Mouse (Mus musculus) lung, postnatal 36 days (tissue): ENCODE measurements around the gene Rims1.

ENCODE experiments used
- DNase-seq: peaks from one replicate; pipeline ENCODE4 v3.0.0; 2022; ENCODE audit warnings: mixed read lengths

Gene Rims1

DNA sequence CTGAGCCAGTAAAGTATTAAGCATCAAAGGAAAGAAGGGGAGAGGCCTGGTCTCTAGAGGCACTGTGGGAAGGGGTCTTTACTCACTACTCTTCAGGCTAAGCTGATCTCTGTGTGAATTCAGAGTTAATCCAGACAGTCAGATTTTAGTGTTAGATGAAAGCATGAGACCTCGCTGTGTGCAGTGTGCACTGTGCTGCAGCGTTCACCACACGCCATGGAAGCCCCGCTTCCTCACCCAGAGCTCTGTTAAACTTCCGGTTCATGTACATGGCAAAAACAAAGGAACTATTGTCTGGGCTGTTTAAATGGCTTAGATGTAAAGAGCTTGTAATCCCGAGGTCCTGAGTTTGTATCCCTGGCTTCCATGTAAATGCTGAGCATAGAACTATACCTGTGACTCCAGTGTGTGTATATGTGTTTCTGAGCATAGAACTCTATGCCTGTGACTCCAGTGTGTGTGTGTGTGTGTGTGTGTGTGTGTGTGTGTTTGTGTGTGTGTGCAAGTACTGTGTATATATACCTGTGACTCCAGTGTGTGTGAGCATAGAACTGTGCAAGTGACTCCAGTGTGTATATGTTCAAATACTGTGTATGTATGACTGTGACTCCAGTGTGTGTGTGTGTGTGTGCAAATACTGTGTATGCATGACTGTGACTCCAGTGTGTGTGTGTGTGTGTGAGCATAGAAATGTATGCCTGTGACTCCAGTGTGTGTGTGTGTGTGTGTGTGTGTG is 484.7 kb downstream of the Rims1 start:
- no peak for DNase-seq

- no peak for DNase-seq
Measured at GRCm38 (mm10) chr1:22315537-22315936, 490.3 kb downstream of the Rims1 start.

- no peak for DNase-seq
Measured at GRCm38 (mm10) chr1:22311471-22311870, 494.3 kb downstream of the Rims1 start.

DNA sequence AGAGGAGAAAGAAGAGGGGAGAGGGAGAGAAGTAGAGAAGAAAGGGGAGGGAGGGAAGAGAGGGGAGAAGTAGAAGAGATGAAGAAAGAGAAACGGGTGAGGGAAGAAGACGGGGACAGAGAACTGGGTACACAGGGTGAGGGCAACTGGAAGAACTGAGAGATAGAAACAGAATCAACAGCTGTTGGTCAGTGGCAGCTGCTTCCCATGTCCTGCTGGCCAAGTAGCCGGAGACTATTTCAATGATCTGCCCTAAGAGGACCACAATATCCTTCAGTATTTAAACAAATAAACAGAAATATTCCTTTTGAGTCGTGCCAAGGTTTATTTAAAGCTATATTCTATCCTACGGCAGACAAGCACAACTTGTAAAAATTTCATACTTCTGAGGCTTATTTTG is 499.3 kb downstream of the Rims1 start:
- no peak for DNase-seq

- DNase-seq = no peak
Measured at GRCm38 (mm10) chr1:22305932-22306331, 499.9 kb downstream of the Rims1 start.

- no peak for DNase-seq
Measured at GRCm38 (mm10) chr1:22293953-22294352, 511.8 kb downstream of the Rims1 start.

DNA sequence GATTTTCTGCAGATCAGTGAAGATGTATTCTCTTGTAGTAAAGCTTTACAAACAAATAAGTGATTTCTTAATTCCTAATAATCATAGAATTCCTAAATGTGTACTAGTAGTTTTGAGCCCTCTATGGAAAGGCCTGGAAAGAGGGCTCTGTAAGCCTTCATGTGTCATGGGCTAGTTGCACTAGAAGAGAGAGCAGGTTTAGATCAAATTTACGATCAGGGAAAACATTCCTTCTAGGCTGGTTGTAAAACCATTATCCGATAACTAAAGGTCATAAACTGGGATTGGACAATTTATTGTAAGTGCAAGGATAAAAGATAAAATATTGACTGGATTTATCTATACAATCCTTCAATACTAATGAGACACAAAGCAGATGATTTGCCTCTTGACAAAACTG is 512.5 kb downstream of the Rims1 start:
- no peak for DNase-seq

- DNase-seq = no peak
Measured at GRCm38 (mm10) chr1:22286807-22287206, 519.0 kb downstream of the Rims1 start.

DNA sequence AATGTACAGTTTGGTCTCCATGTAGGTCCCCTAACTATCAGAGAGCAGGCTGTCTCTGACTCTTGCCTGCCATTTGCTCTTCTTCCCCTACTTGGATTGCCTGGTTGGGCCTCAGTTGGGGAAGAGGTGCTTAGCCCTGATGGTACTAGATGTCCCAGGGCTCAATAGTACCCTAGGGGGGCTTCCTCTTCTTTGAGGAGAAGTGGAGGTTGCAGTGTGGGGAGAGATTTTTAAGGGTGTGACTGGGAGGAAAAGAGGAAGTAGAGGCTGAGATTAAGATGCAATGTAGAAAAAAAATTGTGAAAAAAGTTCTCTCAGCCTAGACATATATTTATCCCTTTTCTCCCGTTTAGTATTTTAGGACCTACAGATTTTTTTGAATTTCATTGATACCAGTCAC is 525.8 kb downstream of the Rims1 start:
- DNase-seq = no peak

- no peak for DNase-seq
Measured at GRCm38 (mm10) chr1:22274081-22274480, 531.7 kb downstream of the Rims1 start.

- no peak for DNase-seq
Measured at GRCm38 (mm10) chr1:22270131-22270530, 535.7 kb downstream of the Rims1 start.

DNA sequence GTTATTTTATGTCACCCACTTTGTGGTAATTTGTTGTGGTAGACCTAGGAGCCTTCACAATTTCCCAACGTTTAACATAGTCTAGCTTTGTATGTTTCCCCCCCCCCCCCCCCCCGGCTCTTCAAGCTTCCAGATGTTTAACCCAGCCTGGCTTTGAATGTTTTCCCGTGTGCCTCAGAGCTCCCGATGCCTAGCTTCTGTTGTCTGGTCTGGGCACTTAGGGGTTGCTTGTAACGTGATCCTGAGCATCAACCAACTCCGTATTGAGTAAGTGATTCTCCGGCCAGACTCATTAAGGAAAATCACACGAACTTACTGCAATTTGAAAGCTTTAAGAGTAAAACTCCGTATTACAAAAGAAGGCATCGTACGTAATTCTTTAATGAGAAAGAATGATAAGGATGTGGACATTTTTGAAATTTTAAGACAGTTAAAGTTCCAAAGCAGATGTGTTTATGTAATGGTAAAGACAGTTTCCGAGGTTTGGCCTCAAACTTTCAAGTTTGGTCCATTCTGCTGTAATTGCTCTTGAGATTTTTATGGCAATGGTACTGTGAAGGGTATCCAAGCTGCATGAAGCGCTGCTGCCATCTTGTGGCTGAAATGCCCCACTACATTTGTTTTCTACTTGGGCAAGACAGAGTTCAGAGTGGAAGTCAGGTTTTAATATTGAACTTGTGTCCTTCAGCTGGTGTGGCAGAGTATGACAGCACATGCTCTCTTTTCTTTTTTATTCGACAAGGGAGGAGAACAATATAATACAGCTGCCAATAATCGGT is 537.0 kb downstream of the Rims1 start:
- peak; percentile 86 for DNase-seq

- no peak for DNase-seq
Measured at GRCm38 (mm10) chr1:22266491-22266890, 539.3 kb downstream of the Rims1 start.

- DNase-seq = no peak
Measured at GRCm38 (mm10) chr1:22265528-22265927, 540.3 kb downstream of the Rims1 start.

GRCm38 (mm10) chr1:22262169-22262950 is 543.4 kb downstream of the Rims1 start:
- no peak for DNase-seq

- no peak for DNase-seq
Measured at GRCm38 (mm10) chr1:22261702-22262101, 544.1 kb downstream of the Rims1 start.

- no peak for DNase-seq
Measured at GRCm38 (mm10) chr1:22260291-22260690, 545.5 kb downstream of the Rims1 start.

DNA sequence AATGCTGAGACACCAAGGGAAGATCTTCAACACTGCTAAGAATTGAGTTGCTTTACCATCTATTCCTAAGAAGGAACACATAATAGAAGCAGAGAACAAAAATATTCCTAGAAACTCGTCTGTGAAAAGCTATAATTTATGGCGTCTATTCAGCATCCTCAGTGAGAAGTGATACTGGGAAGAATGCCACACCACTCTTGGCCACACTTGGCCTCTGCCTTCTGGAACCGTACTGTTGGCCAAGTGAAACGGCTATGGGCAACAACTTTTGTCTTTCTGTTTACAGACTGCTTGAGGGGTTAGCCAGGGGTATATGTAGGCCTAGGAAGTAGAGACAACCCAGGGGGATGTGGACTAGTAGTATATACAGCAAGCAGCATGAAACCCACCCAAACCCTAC is 547.4 kb downstream of the Rims1 start:
- no peak for DNase-seq

DNA sequence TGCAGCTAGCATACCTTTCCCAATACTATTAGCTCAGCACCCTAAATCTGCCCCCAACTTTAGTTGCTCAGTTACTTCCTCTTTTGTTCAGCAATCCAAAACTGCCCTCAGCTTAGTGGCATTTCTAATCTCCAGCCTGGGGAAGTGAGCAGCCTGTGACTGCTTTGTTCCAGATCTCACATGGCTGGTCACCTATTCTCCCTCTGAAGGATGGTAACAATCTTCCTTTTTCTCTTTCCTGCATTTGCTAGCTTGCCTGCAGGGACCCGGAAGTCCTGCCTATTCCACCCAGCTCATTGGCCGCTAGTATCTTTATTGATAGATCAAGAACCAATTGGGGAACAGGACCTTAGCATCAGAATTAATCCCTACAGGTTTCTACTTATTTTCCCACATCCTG is 551.5 kb downstream of the Rims1 start:
- no peak for DNase-seq

DNA sequence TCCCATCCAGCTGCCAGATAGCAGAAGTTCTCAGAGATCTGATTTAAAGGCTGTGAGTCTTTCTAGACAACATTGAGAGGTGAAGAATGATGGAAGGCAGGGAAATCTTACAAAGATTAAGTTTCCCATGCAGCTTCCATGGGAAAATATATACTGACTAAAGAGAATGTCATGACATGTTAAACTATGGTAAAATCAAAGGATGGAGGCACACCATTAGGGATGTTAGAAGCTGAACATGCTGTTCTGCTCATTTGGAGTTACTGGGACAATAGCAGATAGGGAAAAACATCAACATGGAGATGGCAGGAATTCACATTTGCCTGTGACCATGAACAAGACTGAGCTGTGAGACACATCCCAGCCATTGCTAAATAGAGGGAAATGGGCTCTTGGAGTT is 552.9 kb downstream of the Rims1 start:
- peak; percentile 9 for DNase-seq

DNA sequence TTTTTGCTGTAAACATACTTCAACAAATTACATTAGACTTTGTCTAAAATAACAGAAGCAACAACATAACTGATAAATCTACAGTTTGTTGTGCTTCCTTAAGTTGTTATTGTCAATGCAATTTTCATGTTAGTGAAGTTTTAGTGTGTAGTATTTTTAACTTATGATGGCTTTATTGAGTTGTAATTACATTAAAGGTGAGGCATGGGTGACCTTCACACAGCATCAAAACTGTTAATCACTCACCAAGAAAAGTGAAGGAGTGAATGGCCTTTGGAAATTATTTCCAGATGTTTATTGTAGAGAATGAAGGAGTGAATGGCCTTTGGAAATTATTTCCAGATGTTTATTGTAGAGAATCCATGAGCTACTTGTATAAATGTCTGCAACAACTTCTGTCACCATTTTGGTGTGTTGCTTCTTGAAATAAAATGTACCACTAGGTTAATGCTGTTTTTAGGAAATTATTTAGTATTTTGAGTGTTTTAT is 556.9 kb downstream of the Rims1 start:
- DNase-seq = no peak

GRCm38 (mm10) chr1:22245748-22246147 is 560.0 kb downstream of the Rims1 start:
- DNase-seq = no peak
